Mouse (Mus musculus) urinary bladder, postnatal 25 days (tissue): ENCODE data around the gene Stk11ip.

Source experiments
- DNase-seq: peaks from one replicate; pipeline ENCODE4 v3.0.0; 2022; ENCODE audit warnings: low spot score

Stk11ip gene

DNA sequence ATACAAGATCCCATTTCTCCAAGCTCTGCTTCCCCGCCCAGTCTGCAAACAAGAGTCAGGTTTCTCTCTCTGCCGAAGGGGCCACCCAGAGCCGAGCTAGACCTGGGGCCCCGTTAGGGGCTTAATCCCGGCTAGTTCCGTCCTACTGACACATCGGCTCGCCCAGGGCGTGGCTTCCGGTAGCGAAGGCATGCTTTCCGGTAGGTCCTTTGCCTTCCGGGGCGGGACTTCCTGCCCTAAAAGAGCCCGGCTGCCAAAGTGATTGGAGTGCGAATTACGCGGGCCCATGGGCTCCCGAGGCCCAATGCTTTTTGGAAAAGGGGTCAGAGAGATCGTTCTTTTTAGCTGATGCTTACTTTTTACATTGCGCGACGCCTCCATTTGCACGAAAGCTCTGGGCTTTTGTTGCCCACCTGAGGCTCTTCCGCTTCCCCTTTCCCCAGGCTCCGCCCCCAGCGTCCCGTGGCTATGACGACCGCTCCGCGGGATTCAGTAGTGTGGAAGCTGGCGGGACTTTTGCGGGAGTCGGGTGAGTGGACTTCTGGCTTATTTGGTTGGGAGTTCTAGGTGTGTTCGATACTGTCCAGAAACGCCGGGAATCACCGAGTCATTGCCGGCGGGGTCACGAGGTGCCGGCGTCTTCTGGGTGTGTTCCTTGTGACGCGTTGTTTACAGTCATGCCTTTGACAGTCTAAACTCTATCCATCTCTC, at the start of gene Stk11ip:
Gene Stk11ip, plus strand, starts transcription at position 209 of the 711 bp plus-strand sequence.
- DNase-seq, result peak; percentile 88

GRCm38 (mm10) chr1:75476441-75476840, 44.9 kb upstream of the Stk11ip start:
- no peak for DNase-seq

GRCm38 (mm10) chr1:75477264-75477965, 43.9 kb upstream of the Stk11ip start:
- peak; percentile 79 for DNase-seq

DNA sequence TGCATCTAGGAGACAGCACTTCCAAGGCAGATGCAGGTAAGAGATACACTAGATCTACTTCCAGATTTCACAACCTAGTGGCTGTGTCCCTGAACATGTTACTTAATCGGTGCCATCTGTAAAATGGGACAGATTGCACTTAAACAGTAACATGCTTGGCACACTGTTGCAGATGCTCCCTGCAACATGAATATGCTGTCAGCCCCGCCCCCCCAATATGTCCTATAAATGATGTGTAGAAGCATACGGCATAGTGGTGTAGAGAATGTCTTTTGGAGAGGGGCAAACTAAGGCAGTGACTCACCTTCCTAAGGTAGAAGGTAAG, 43.4 kb upstream of the Stk11ip start:
- DNase-seq, result no peak

DNA sequence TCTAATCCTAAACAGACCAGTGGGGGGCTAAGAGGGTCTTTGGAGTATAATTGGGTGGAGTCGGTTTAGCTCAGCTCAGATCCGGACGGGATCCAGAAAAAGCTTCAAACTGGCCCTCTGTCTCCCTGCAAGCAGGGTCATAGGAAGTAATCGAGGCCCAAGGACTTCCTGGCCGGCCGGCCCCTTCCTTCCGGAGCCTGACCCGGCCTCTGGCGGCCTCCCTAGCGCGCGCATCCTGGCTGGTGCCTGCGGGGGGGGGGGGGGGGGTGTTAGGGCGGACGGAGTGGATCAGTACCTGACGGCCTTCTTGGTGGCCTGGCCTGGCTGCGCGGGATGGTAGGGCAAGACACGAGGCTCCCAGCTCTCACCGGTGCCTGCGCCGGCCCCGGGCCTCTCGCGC, 42.8 kb upstream of the Stk11ip start:
- DNase-seq, result no peak

- DNase-seq, result peak; percentile 94
Measured at GRCm38 (mm10) chr1:75478916-75479634, 42.3 kb upstream of the Stk11ip start, which contains the start of the genes Chpf and Tmem198. TSS of gene Chpf (minus strand) at chr1:75479307. TSS of gene Tmem198 (plus strand) at chr1:75479532.

- DNase-seq, result no peak
Measured at GRCm38 (mm10) chr1:75479635-75479989, 41.7 kb upstream of the Stk11ip start.

DNA sequence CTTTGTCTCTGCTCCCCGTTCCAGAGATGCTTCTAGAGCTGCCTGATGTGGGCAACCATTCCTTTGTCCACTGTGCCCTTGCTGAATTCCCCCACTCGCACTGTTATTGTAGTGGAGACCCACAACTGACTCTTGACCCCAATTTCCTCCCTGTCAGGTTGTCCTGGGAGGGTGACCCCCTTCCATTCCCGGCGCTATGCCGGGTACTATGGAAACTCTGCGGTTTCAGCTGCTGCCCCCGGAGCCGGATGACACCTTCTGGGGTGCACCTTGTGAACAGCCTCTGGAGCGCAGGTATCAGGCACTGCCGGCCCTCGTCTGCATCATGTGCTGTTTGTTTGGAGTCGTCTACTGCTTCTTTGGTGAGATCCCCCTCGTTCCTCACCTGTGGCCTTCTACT, 41.3 kb upstream of the Stk11ip start:
- no peak for DNase-seq

DNA sequence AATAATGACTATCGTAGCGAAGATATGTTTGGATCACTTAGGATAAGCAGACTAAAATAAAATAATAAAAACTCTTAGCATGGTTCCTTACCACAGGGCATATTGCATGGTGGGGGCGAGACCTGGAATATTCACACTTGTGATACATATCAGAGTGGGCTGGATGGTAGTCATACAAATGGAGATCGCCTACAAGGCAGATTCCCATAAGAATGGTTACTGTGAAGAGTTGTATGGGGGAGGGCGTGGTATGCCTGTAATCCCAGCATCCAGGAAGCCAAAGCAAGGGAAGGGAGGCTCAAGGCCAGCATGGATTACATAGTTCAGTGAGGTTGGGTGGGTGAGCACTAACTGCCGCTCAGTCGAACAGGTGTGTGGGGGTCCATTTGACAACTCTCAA, 40.6 kb upstream of the Stk11ip start:
- DNase-seq, result no peak

DNA sequence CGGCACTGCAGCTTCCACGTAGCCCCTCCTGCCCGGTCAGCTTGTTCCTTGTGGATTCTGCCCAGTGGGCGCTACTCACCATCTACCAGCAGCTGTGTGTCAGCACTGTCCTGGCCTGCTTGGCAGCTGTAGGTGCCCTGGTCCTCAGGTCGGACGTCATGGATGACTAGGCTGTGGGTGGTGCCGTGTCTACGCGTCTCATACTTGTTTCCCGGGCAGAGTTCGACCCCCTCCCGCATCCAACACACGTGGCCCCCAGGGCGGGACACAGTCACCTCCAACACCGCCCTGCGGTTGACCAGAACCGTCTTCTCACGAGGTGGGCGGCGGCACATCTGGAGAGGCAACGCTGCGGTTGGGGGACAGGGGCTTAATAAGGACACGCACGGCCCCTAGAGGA, 34.8 kb upstream of the Stk11ip start:
- DNase-seq, result no peak

DNA sequence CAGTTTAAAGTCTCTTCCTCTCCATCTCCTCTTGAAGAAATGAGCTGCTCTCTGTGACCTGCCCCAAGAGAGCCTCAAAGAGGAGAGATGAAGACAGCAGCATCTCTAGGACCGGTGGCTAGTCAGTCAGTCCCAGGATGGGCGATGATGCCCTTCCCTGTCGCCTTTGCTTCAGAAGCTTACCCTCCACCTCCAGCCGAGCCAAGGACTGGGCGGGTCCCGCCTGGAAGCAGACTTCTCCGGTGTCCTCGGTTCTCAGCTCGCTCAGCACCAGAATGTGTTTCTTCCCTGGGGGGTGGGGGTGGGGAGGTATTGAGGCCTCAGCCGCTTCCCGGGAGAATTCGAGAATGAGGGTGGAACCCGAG, 34.3 kb upstream of the Stk11ip start:
- no peak for DNase-seq

DNA sequence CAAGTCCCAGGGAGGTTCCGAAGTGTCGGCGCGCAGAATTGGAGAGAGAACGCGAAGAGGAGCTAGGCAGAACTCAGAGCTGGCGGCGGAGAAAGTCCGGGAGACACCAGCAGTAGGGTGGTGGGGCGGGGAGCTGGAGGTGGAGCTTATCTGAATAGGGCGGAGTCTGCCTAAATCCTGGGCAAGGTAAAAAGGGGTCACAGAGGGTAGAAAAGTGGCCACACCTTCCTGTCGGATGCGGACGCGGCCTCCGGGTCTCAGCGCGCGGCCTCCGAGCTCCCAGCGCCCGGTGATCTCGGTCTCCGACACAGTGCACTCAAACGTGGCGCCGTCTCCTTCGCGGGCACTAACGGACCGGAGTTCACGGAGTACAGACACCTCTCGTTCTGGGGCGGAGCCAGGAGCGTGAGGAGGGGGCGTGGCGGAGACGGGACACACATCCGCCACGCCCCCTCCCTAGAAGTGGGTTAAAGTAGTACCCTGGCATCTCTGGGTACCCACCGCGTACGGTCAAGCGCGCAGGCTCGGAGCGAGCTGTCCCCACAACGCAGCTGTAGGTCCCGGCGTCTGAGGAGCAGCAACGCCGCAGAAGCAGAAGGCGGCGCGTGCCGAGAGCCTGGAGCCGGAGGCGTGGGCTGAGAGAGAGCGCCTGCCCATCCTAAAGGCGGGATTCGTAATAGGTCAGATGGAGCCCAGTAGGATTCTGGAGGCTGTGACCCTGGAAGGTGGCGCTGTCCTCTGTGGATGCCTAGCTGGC, 33.7 kb upstream of the Stk11ip start:
- DNase-seq, result peak; percentile 62

- no peak for DNase-seq
Measured at GRCm38 (mm10) chr1:75490785-75491551, 30.4 kb upstream of the Stk11ip start.

DNA sequence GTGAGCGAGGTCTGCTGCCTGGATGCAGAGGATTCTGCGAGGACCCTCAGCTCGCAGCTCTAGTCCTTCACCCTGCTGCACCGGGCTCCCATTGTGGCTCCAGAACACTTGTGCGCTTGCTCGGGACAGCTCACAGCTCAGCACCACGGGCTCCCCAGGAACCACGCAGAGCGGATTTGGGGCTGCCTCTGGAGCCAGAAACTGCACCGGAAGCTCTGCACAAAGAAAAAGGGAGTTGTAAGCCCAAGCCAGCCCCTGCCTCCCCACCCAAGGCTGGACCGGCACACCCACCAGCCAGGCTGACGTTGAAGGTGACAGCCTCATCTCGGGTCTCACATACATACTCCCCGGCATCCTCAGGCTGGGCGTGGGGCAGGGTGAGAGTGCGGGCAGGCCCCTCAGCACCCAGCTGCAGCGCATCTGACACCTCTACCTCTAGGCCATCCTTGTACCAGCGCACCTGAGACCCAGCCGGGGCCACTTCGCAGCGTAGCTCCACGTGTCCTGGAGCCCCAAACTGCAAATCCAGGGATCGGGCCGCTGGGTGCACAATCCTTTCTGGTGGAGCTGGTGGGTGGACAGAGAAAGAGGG, 28.7 kb upstream of the Stk11ip start:
- no peak for DNase-seq

- peak; percentile 33 for DNase-seq
Measured at GRCm38 (mm10) chr1:75494878-75495548, 26.3 kb upstream of the Stk11ip start.

DNA sequence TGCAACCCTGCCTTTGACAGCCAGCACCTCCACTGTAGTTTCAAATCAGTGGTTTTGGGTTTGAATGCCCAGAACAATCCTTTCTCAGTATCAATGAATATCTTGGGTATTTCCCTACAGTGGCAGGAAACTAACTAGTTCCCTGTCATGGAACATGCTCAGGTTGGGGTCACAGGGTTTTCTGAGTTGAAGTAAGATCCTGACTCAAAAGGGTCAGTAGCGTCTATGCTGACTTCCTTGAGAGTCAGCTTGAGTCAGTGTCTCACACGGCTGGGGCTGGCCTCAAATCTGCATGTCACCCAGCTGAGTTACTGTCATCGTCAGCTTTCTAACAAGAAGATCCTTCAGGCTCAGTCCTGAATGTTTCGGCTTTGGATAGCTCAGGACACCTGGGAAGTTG, 22.4 kb upstream of the Stk11ip start:
- no peak for DNase-seq

DNA sequence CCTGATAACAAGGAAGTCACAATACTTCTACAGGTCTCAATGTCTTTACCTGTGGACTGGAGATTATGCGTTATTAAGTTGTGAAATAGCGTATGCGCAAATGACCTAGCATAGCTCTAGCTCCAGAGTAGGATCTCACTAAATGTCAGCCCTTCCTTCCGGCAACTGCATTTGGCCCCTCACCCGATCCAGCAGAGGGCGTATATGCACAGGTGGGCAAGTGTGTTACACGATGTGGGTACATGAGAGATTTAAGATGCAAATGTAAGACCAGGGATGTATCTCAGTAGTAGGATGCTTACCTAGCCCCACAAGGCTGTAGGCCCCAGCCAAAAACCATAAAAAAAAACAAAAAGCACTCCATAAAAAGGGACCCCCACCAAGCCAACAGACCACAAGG, 21.9 kb upstream of the Stk11ip start:
- no peak for DNase-seq

- no peak for DNase-seq
Measured at GRCm38 (mm10) chr1:75501905-75502304, 19.4 kb upstream of the Stk11ip start.

GRCm38 (mm10) chr1:75502945-75503650, 18.2 kb upstream of the Stk11ip start:
- DNase-seq, result no peak

DNA sequence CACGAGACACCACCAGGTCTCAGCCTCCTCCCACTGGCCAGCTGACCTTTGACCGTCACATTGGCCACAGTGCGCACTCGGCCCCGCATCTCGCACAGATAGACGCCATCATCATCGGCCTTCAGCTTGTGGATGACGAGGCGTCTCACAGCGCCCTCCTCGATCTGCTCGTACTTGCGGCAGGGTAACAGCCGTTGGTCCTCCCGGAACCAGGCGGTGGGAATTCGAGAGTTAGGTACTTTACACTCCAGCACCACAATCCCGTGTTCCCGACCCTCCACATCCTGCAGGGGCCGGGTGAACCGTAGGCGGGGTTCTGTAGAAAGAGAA, 17.7 kb upstream of the Stk11ip start:
- DNase-seq, result no peak
